Mouse (Mus musculus): ENCODE data around the gene Scg3.

- TF ChIP-seq CTCF (conservative IDR thresholded peaks at IDR 0.05; ENCODE audit: insufficient read depth, insufficient read length, low read depth, low read length) (no peak), POLR2A (IDR thresholded peaks at IDR 0.05; ENCODE audit: low read depth, low read length) (no peak)
Measured at GRCm38 (mm10) chr9:75597036-75597435, 86.8 kb downstream of the Scg3 start.
